Mouse (Mus musculus): Measurements from ENCODE around the gene Traf3ip2. TPM values are rescaled to one million over a fixed set of nuclear protein-coding genes. Genes with fewer than 3 reads are reported as not detected.

Traf3ip2 gene
- total RNA-seq, 2 experiments from 2014 or later = 5.0 to 8.0 TPM

DNA sequence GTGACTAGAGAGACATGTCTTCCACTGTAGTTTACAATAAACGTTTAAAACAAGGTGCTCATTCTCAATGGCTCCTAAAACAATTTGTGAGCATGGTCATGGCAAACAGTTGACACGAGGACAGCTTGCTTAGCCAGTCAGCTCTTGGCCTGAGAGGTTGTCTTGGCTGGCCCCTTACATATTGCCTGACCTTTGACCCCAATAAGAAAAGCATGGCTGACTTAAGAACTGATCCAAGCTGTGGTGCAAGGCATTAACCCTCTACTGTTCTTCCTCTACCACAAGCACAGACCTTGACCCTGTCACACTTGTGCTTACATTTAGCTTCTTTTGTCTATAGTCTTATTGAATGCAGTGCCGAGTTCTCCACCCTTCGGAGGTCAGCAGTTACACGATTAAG lies 48.0 kb downstream of the Traf3ip2 start:
- no peak for DNase-seq (ENCODE audit: low spot score)

DNA sequence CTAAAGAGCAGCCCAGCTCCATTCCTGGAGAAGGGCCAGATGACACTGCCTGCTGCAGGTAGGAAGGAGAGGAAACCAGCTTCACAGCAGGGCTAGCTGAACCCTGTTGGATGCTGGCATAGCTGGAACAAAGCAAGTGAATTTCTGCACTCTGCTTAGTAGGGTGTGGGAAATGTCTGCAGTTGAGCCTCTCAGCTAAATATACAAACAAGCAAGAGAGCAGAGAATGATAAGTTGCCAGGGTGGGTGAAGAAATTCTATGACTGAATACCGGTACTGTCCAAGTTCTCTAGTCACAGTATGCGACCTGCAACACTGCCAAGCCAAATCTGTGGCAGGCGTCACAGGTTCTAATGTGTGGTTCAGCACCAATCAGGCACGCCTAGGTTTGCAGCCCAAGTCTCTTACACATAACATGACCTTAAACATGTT lies 52.4 kb downstream of the Traf3ip2 start:
- intact Hi-C loops (cut with DNase I) = no loop called here
- DNase-seq (ENCODE audit: low spot score) = no peak

More for the DNA sequence above, 48.0 kb downstream of the Traf3ip2 start:
- intact Hi-C loops (cut with DNase I) = no loop called here

DNA sequence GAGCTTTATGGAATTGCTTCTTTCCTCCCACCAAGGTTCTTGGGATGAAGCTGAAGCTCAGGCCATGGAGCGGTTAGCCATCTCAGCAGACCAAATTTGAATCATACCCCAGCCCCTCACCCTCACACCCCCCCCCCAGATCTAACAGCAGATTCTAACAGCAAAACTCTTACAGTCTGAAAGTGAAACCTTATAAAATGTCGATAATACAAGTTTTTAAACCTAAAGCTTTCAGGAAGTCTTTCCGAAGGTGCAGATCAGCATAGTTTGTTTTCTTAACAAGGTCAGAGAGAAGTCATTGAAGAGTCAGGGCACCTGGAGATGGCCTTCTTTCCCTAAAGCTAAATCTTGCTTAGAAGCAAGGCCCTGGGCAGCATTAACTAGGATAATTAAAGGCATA lies 53.3 kb downstream of the Traf3ip2 start:
- intact Hi-C loops (cut with DNase I) = no loop called here
- DNase-seq (ENCODE audit: low spot score) = no peak

DNA sequence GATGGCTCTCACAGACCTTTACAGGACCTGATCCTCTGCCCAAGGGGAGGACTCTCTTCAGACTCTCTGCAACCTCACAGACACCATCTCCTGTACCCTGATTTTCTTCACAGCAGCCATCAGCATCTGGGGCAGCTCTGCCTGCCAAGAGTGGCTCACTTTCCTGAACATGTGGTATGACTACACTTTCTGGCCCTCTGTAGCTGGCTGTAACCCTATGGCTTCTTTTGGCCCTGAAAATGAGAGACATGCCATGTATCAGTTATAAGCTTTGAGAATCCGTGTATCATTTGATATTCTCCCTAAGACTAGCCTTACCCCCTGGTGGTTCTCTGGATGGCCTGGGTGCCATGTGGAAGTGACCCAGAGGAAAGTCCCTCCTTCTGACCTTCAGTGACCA lies 58.7 kb downstream of the Traf3ip2 start:
- intact Hi-C loops (cut with DNase I) = no loop called here
- no peak for DNase-seq (ENCODE audit: low spot score)

DNA sequence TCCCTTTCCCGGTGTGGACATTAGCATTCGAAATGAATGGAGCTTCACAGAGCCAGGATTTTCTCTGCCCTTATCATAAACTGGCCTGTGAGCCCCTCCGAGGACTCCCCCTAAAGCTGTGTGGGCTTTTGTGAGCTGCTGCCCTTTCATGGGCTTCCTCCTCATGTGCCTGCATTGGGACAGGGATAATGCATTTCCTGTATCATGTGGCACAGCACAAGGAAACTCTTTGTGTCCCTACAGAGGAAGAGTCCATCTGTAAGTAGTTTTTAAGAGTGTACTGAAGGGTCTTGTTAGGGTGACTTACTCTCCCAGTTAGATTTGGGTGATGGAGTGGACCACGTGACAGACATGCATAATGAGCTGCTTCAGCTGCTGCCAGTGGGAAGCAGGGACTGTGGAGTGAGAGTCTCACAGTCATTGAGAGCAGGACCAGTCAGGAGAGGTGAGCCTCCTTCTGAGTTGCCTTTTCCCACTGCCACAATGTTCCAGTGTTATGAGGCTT lies 59.9 kb downstream of the Traf3ip2 start:
- intact Hi-C loops (cut with DNase I) = no loop called here
- no peak for DNase-seq (ENCODE audit: low spot score)

DNA sequence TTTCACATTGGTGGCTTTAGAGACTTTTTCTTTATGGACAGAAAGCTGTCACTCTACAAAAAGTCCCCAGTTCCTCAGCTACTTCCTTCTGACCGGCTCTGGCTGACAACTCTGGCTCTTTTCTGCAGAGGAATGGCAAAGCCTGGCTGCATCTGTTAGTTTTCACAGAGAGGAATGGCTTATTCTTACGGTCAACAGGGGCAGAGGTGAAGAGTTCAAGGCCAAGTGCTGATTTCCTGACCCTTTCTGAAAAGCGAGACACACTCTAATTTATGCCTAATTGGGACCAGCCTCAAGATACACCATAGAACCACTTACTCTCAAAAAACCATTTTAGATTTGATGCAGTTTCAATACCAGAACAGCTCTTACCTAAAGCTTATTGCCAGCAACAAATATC lies 61.4 kb downstream of the Traf3ip2 start:
- intact Hi-C loops (cut with DNase I) = no loop called here
- DNase-seq (ENCODE audit: low spot score) = no peak

DNA sequence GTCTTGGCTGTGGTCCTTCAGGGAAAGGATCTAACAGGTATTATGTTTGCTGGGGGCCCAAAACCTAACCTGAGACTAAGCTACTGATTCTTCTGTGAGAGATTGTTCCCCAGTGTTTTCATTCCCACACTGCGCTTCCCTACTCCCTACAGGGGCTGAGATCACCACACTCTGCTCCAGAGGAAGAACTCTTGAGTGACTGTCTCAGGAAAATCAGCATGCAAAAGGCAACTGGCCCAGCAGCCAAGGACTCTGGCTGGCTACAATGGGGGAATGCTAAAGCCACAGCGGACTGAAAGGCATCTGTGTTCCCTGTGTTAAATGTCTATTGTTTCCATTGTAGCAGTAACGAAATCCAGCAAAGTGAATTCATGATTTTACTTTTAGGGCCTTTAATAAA lies 62.0 kb downstream of the Traf3ip2 start:
- intact Hi-C loops (cut with DNase I) = no loop called here
- no peak for DNase-seq (ENCODE audit: low spot score)

DNA sequence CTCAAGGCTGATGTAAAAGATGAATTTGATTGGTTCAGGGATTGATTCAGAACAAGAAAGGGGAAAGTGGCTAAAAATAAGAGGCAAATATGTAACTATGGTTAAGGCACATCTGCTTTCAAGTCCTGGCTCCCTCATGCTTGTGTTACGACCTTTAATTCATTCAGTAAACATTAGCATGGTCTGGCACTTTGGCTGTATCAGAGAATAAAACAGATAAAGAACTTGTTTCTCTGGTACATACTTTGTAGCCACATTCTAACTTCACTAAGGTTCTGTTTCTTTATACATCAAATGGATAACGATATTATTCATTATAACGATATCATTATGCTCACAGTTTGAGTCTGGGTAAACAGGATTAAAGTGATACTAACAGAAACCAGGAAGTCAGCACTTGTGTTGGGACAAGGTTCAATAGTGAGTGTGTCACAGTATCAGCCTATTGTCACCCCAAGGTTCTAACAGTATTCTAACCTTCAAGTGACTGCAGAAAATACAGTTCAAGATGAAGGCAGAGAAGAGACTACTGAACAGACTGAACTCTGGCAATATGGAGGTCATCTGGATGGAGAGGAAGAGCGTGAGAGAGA lies 65.6 kb downstream of the Traf3ip2 start:
- no peak for DNase-seq (ENCODE audit: low spot score)
- intact Hi-C loops (cut with DNase I) = no loop called here

DNA sequence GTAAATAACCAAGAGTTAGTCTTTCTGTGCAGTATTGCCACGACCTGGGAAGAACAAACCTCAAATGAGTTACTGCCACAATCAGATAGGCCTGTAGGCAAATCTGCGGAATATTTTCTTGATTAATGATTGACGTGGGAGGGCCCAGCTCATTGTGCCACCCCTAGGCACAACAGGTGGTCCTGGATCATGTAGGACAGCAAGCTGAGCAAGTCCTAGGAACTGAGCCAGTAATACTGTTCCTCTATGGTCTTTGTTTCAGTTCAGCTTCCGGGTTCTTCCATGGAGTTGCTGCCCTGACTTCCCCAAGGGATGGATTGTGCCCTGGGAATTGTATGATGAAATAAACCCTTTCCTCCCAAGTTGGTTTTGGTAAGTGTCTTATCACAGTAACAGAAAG lies 68.3 kb downstream of the Traf3ip2 start:
- intact Hi-C loops (cut with DNase I) = no loop called here
- DNase-seq (ENCODE audit: low spot score) = no peak

DNA sequence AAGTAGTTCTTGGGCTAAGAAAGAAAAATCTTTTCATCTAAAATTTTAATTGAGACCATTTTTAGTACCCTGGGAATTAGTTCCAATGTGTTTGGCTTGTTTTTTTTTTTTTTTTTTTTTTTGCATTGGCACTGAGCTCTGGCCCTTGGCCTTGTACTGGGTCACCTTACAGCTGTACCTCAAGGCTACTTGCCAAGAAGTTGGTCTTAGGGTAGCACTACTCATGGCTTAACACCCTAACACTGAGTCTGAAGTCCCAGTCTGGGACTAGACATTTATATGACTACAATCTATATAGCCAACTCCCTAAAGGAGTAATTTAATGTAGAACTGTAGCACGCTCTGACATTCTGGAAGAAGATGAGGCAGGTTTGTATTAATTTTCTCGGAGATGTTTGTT lies 69.8 kb downstream of the Traf3ip2 start:
- intact Hi-C loops (cut with DNase I) = no loop called here
- no peak for DNase-seq (ENCODE audit: low spot score)

DNA sequence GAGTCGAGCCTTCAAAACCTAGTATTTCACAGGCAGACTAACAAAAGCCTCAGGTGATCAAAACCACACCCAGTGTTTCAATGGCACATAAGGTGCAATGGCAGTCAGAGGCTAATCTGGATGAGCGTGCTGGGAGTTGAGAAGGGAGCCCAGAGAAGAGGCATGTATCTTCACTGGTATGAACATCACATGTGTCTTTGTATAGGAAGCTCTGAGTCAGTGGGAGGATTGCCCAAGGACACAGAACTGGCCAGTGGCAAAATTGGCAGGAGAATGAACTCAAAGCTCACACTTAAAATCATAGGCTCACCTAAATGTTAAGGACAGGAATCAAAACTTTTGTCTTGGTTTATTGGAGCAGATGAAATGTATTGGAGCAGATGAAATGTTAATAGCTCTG lies 70.7 kb downstream of the Traf3ip2 start:
- intact Hi-C loops (cut with DNase I) = no loop called here
- DNase-seq (ENCODE audit: low spot score) = no peak

DNA sequence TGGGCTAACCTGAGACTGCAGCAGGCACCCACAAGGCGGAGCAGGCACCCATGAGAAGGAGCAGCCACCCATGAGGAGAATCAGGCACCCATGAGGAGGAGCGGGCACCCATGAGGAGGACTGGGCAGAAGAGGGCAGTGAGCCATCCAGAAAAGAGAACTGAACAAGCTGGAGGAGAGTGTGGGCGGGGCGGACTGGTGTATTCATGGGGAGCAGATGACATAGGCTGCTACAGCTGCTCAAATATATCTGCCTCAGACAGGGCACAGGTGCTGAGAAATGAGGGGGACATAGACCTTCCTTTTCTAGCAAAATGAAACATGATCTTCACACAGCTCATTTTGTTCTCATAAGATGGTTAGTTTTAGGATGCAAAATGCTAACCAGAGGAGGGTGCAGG lies 74.1 kb downstream of the Traf3ip2 start:
- no peak for DNase-seq (ENCODE audit: low spot score)
- intact Hi-C loops (cut with DNase I) = no loop called here

DNA sequence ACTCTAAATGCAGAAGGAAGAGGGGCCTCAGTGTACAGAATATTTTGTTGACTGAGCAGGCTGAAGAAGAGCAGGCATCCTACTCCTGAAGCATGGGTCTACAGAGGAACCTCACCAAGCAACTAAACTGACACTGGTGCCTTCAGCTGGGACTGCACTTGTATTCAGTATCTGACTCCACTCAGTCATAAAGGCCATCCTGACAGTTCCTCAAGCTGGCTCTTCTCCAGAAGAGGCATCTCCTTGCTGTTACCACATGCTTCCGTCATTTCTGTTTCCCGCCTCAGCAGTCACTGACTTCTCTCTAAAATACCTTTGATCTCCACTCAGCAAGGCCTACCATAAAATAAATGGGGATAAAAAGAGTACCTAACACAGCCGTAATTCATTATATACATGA lies 75.1 kb downstream of the Traf3ip2 start:
- intact Hi-C loops (cut with DNase I) = no loop called here
- no peak for DNase-seq (ENCODE audit: low spot score)

DNA sequence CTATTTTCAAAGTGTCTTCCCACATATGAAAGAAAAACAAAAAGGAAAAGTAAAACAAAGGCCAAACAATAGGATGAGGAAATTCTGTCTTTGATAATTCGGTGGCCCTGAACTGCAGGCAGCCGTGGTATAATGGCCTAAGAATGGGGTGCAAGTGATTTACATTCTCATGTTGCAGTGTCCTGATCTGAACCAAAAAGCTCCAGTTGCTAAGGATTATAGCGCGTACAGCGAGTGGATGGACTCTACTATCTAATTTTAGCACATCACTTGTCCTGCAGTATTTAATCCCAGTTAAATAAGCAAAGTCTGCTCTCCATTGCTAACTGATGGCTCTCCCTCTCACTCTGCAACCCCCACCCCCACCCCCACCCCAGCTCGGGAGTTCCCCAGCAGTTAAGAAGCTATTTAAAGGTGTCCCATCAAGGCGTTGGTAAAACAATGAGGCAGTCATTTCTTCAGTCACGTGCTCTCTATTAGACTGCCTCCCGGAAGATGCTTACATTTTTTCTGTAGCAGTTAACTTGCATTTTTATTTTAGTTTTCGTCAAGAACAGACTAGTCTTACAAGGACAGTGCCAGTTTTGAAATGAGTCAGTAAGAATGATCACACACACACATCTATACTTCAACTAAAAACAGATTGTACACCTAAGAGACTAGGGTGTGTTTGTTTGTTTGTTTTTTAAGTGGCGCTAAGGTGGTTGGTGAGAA lies 78.8 kb downstream of the Traf3ip2 start:
- no peak for DNase-seq (ENCODE audit: low spot score)
- intact Hi-C loops (cut with DNase I) = no loop called here

DNA sequence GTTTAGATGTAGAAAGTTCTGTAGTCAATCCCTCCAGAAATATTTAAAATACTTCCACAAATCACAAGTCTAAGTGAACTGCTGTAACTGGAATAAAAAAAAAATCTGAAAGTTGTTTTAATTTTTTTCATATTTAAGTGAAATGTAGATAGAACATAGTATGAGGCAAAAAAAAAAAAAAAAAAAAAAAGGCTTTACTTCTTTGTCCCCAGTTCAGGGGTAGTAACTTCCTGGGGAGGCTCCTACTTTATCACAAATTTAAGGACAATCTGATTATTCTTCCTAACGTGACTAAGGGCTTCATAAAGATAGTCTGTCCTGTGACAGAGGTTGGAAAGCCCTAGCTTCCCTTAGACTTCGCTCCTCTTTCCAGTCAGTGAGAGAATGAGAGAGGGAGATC lies 79.4 kb downstream of the Traf3ip2 start:
- no peak for DNase-seq (ENCODE audit: low spot score)
- intact Hi-C loops (cut with DNase I) = no loop called here

Other genes with a start within 250 kb of the Traf3ip2 start
- gene Fyn, start 244.1 kb upstream of the Traf3ip2 start, total RNA-seq (2021) = 10 to 100 TPM; 29.1 to 42.5 TPM
- 10 to 100 TPM; 13.7 to 16.0 TPM for gene Rev3l, start 119.2 kb downstream of the Traf3ip2 start, total RNA-seq (2021)

Data from heart, postnatal 25 days (tissue).